Mouse (Mus musculus) urinary bladder, postnatal 10 days (tissue): ENCODE measurements around the gene Aldh3a2.
"Not testable (repeated sequence)": the region's sequence is repeated elsewhere in the genome, so short reads cannot be mapped to it uniquely, and the experiment has no call there.

Experiments
- DNase-seq: peaks from one replicate; pipeline ENCODE4 v3.0.0; 2022; ENCODE audit warnings: low spot score

Aldh3a2 gene

DNA sequence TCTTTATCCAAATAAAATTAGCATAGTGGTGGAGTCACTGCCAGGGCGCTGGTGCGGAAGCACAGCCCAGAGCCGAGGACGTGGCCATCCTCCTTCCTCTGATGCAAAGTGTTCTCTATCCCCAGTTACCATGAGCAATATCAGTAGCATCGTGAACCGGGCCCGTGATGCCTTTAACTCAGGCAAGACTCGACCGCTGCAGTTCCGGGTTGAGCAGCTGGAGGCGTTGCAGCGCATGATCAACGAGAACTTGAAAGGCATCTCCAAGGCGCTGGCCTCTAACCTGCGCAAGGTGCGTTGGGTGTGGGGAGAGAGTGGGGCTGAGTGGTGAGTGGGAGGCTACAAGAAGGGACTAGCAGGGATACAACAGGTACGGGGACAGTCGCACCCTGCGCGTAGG is 55.2 kb downstream of the Aldh3a2 start:
- DNase-seq, result no peak

DNA sequence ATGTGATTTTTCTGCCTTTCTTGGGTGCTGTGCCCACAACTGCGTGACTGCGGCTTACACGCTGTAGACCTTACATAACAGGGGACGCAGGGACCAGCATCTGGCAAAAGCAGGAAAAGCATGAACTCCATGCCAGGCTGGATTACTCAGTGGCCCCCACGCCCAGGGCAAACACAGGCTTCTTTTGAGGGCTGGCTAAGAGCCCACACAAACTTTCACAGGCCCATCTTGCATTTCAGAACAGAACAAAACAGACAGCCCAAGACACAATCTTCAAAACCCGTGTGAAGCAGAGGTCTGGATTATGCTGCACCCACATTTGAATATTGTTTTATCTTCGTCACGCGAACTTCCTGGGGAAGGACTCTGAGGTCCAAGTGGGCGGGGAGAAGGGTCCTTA is 58.9 kb downstream of the Aldh3a2 start:
- DNase-seq, result no peak

DNA sequence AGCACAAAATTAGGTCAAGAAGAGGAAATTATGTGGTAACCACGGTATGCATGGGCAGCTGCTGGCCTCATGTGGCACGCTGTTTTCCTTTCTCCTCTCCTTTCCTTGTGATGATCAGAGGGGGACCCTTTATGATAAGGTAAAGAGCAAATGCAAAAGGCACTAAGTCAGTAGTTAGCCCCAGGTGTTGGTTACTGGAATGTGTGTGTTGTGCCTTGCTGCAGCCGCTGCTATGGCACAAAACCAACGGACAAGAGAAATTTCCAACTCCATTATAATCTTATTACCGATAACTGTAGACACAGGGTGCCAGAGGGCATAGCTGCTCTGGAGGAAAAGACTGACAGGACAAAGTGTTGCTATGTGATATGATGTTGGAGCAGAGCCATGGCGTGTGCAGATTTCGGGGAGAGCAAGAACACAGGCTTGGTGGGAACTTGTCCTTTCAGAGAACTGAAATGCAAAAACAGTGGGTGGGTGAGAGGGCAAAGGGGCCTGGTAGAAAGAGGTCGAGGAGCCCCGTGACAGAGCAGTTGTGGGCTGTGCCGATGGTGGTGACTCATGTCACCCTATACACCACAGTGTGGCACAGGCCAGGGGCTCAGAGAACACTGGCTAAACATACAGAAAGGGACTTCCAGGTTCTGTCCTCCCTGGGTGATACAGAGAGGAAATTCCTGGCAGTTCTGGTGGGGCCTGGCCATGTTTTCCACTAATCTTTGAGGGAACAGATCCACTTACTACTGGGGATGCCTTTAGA is 59.6 kb downstream of the Aldh3a2 start, which contains the start of gene Aldh3a1:
Gene Aldh3a1 (plus strand): TSS at position 51 of the 760 bp plus-strand sequence.
- no peak for DNase-seq

DNA sequence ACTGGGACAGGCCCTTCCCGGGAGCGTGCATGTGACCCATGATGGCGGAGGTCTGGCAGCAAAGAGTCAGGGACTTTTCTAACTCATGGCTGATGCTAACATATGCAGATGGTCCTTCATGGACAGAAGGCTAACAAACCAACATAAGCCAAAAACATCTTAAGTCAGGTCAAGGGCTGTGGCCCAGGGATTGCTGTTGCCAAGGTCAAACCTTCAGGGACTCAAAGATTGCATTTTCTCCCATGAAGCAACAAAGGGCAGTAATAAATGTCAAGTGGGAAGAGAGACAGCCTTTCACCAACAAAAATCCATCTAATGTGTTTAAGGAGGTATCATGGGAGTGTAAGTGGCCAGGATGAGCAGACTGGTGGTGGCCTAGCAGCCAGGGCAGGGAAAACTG is 61.1 kb downstream of the Aldh3a2 start:
- no peak for DNase-seq

DNA sequence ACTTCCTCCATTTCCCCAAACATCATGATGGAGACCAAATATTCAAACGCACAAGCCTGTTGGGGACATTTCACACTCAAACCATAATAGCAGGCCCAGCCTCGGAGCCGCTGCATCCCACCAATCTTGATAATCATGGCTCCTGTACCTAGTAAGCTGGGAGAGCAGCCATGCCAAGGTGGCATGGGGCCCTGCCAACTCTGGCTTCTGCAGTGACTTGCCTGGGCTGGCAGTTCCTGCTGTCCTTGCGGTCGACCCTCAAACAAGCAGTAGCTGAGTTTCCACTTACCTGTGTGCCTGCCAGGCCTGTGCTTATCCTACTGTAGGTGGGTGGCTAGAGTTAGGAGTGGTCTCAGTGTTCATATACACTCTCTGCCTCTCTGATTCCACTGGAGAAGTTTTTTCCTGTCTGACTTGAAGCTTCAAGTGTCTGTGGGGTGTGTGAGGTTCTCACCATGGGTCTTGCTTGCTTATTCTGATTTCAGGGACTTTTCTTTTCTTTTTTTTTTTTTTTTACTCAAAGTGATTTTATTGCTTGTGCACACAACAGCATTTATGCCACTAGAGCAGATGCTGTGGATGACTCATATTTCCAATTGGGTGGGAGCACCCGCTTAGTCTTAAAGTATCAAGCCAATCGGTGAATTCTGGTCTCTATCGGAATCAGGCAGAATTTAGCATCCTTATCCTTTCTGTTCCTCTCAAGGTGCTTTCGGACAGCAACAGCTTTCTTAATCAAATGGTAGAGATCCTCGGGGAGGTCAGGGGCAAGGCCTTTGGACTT is 61.9 kb downstream of the Aldh3a2 start:
- no peak for DNase-seq

DNA sequence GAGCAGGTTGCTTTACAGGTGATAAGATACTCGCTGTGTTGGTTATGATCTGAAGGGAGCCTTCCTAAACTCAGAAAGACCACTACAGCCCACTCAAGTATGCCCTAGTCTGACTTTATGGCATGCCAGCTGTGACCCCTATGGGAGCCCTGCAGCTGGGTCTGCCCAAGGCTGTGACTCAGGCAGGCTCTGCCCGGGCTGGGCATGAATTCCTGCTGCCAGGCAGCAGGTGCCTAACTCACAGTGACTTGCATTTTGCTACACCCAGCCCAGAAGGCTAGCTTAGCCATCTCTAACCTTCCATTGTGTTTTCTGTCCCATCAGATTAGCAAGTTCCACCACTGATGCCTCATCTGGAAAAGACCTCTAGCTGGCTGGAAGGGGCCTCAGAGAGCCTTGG is 64.5 kb downstream of the Aldh3a2 start:
- no peak for DNase-seq

DNA sequence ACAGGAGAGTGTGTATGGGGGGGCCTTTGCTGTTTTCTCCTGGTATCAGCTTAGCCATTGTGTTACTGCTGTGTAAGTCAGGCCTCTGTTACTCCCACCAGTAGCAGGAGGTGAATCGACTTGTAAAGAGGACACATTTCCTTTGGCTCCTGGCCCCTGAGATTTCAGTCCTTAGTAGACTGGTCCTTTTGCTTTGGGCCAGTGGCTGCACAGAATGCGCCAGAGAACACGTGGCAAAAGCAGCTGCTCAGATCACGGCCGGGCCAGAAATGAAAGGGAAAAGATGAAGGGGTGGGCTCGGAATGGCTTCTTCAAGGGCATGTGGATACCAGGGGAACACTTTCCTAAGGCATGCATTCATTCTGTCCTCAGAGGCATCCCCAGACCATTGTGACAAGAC is 65.1 kb downstream of the Aldh3a2 start:
- no peak for DNase-seq

DNA sequence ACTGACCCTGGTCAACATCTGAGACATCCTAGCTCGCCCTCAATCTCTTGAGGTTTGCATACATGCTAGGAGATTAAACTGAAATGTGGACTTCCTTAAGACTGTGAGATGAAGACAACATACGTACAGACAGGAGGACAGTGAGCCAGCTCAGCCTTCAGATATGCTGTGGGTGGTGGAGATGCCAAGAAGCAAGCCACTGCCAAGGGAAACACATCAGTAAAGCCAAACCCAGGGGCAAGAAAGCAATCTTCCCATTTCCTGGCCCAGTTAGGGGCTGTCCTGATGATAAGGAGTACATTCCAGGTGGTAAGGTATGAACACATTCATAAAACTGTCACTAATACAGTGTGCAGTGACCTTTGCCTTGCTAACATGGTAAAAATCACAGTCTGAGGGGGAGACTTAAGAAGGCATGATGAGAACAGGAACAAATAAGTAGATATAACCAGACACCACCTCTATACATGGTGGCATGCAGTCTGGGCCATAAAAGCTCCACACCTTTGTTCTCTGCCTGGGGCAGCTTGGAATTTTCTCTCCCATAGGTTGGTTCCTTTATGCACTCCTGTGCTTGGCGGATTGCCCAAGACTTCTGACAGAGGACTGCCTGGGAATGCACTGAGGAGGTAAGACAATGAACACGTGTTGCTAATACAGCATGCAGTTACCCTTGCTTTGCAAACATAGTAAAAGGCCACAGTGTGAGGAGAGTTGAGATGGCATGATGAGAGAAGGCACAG is 67.5 kb downstream of the Aldh3a2 start:
- DNase-seq, result no peak

DNA sequence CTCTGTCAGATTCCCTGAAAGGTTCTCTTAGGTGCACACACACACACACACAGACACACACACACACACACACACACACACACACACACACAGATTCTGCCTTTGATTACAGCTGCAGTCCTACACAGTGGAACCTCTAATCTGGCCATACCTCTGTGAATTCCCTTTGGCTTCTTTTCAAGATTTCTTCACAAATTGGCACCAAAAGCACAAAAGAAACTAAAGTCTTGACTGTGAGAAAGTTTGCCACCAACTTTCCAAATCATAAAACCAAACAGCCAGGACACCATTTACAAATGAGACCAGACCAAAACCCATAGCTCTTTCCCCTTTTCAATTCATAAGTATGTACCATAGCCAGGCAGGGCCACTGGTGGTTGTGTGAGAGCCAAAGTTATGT is 69.3 kb downstream of the Aldh3a2 start:
- DNase-seq, result no peak

DNA sequence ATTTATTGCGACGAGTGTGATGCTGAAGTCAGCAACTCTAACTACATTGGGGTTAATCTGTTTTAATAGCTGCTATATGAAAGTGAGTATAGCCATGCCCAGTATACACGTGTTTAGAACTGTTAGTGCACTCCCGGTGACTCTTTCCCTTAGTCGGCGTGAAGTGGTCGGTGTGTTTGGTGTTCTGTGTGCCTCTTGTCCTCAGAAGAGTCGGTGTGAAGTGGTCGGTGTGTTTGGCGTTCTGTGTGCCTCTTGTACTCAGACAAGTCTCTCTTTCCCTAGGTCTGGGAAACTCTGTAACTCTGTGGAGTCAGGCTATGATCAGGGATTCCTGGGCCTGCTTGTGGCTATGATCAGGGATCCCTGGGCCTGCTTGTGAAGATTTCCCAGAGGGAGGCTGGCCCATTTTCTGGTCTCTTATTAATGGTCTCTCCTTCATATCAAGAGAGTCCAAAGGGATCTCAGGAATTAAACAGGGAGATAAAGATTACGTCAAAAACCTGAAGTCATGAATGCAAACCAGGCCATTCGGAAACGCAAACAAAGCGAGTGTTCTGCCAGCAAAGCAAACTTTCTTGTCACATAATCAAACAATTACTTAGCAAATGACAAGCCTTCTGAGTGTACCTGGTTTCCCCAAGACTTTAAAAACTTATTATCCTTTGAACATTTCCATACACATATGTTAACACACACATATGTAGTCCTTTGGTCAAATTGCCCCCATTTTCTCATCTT is 70.5 kb downstream of the Aldh3a2 start:
- DNase-seq, result no peak

DNA sequence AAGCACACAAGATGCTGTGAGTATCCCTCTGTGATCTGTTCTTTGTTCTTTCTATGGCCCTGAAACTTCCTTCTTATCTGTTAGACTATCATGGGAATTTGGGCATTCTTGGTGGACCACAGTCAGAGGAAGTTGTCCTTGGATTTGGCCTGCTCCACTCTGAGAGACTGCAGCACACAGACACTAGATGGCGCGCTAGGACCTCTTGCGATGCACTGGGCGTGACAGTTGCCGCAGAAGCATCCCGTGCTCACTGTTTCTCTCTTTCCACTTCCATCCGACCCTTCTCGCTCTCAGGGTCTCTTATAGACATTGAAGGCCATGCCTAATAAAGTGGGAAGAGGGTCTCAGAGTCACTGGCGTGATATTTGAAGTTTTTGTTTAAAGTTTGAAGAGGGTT is 73.9 kb downstream of the Aldh3a2 start:
- peak; percentile 61 for DNase-seq

DNA sequence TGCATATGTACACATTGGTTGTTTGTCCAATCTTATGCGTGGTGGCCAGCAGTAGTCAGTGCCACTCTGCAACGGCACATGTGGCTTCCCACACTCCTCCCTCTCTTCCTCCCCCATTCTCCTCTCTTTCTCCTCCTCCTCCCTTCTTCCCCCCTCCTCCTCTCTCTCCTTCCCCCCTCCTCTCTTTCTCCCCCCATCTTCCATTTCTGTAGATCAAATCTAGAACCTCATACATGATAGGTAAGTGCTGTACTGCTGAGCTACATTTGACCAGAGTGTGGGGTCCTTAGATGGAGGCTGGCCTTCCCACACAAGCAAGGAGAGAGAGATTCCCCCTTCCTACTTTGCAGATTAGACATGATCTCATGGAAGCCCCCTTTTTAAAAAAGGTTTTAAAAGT is 74.5 kb downstream of the Aldh3a2 start:
- DNase-seq, result no peak

DNA sequence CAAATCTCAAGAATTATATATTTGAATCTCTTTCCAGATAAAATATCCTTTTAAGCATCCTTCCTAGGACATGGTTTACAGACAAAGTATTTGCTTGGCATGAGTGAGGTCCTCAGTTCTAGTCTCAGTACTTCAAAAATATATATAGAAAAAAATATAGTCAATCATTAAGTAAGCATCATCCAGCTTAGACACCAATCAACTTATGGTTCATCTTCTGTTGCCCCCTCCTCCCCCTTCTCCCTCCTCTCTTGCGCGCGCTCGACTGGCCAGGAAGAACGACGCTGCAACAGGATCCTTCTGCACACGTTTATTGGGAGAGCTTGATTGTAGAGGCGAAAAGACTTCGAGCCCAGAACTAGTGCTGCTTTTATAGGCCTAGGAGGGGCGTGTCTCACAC is 75.1 kb downstream of the Aldh3a2 start:
- DNase-seq, result not testable (repeated sequence)

DNA sequence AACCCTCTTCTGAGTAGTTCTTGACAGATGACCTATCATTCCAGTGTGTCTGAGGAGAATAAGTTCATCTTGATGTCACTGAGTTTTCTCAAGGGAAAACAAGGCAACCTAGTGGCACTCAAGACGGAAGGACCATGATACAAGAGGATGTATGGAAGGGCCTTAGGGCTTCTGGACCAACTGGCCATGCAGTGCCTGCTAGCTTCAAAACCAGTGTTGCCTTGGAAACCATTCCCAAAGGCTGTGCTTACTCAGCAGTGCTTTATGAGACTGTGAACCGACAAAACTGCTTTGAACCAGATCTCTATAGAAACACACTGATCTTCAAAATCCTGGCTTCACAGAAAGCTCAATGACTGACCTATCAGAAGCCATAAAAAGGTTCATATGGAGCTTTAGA is 76.5 kb downstream of the Aldh3a2 start:
- DNase-seq, result no peak

DNA sequence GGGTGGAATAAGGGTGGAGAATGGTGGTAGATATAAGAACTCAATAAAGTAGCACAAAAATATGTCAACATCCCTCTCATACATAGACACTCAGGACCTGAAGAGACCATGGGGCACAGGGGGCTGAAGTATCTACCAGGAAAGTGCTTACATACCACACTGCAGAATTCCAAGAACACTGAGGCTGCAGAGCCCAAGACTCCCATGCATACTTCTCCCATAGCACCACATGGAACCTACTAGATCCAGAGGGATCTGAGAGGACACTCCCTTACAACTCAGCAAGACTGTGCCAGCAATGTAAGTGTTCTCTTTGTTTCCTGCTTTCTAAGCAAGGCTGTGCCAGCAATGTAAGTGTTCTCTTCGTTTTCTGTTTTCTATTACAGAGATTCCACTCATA is 83.4 kb downstream of the Aldh3a2 start:
- no peak for DNase-seq

DNA sequence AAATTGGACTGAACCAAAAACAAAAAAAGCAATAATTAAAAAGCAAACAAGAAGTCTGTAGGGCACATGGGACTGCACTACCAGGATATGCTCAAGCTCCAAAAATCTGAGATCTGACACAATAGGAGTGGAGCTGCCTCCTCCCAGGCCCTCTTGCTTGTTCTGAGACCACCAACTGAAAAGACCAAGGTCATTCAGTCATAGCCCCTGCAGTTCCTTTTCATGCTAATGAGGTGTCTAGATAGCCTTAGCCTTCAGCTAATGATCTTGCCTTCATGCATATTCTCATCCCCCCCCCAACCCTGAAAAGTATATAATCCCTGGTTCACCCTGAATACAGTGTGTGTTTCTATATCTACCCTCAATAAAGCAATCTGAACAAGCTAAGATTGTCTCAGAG is 85.6 kb downstream of the Aldh3a2 start:
- no peak for DNase-seq

DNA sequence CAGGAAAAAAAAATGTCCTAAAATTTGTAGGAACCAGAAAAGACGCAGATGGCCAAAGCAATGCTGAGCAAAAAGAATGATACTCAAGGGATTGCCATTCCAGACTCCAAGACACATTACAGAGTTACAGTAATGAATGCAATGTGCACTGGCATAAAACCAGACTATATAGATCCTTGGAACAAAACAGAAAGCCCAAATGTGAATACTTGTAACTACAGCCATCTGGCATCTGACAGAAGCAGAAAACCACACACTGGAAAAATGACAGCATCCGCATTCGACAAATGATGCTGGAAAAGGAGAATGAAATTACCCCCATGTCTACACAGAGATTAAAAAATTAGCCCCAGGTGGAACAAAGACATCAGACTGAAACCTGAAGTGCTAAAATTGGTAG is 86.9 kb downstream of the Aldh3a2 start:
- DNase-seq, result no peak

DNA sequence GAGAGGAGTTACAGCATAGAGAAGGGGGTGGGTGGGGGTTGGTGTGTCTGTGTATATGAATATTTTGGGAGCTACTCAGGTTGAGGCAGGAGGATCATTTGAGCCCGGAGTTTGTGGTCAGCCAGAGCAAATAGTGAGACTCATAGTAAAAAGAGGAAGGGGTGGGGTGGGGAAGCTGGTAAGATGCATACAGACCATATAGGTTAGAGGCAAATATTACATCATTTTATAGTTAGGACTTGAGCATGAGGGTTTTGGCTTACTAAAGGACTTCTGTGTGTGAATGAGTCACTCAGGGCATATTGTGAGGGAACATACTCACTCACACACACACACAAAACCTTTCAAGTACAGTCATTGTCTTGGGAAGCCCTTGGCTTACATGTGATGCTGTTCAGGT is 90.9 kb downstream of the Aldh3a2 start:
- DNase-seq, result no peak

DNA sequence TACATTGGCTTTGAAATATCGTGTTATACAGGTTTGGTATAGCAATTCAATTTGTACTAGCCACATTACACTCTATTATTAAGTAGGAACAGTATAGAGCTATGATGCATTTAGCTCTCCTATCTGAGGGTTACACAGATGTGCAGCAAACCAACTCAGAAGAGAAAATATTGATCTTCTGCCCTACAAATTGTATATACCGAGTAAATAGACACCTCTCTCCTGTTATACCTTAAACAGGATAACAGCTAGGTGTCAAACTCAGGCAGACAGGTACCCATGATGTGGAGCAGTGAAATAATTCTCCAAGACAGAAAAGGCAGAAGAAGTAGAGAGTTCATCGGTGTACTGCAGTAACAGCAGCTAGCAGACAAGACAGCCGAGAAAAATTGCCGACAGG is 91.5 kb downstream of the Aldh3a2 start:
- no peak for DNase-seq

DNA sequence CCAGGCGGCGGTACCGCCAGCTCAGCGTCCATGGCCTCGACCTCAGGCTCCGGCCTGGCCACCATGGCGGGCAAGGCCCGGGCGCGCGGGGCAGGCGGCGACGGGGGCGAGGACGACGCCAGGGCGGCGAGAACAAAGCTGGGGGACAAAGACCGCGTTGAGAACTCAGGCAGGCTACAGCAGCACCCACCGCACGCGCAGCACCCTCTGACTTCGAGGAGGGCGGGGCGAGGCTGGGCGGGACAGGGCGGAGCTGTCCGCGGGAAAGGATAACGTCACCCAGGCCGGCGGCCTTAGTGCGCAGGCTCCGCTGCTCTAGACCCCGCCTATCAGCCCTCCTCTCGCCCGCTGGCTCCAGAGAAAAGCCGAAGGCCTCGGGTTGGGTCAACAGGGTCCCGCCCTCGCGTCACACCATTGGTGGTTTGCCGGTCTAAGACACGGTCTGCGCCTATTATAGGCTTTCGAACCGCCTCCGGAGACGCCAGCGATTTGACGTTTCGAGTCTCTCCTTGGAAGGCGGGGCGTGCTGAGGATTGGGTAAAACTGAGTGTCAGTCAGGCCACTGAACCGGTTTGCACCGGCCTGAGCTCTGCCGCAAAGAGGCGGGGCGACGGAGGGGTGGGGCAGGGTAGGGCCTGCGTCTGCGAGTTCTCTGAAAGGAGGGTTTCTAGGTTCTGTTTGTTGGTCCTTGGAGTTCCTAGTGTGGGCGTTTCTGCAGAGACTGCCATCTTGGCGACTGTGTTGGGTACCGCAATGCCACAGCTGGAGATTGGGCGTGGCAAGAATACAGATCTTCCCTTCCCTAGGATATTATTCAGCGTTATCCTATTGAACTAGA is 92.2 kb downstream of the Aldh3a2 start, which contains the start of gene Usp22:
Gene Usp22 (minus strand): TSS at position 235 of the 838 bp plus-strand sequence.
- DNase-seq, result peak; percentile 97

DNA sequence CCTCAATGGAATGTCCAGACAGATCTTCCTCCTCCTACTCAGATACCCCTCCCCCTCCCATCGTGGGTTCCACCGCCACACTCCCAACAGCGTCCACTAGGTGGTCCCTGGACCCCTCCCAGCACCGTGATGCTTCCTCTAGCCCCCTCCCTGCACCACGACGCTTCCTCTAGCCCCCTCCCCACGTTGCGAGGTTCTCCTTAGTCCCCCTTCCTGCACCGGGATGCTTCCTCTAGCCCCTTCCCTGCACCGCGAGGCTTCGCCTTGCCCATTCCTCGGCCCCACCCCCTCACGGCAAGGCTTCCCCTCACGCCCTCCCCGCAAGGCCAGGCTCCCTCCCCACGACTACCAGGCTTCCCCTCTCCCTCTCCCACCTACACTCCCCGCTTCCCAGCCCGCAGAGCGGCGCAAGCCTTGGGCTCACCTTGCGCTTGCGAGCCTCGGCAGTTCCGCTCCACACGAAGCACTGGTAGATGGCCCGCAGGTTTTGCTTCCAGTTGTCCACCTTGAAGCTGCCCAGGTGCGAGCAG is 92.9 kb downstream of the Aldh3a2 start:
- DNase-seq, result no peak
